Mouse (Mus musculus) midbrain, embryonic 10.5 days (tissue): ENCODE measurements at regions not wholly inside any gene's neighbourhood (a gene's known extent, or its start where the extent isn't known, plus 50 kb on each side); places are given as distances from the start of the nearest gene placed in this dataset.

ENCODE experiments used
- DNase-seq: peaks from one replicate; pipeline ENCODE4 v3.0.0-alpha.2; 2017; ENCODE audit warnings: low spot score
- H3K27ac ChIP-seq: fragments of 300-500 bp; sonication (generic); replicated peaks from 2 replicates; pipeline ENCODE4 v1.5.1; 2016; ENCODE audit warnings: mild to moderate bottlenecking
- H3K27me3 ChIP-seq: fragments of 300-500 bp; sonication (generic); 2 replicates; pipeline ENCODE4 v1.6.1; 2016; ENCODE audit warnings: low read depth, mild to moderate bottlenecking; ENCODE audit not compliant: poor library complexity, severe bottlenecking
- H3K36me3 ChIP-seq: fragments of 300-500 bp; sonication (generic); 2 replicates; pipeline ENCODE4 v1.6.1; 2016; ENCODE audit warnings: mild to moderate bottlenecking, moderate library complexity
- H3K4me1 ChIP-seq: fragments of 300-500 bp; sonication (generic); 2 replicates; pipeline ENCODE4 v1.6.1; 2016
- H3K4me3 ChIP-seq: fragments of 300-500 bp; sonication (generic); 2 replicates; pipeline ENCODE4 v1.5.1; 2016; ENCODE audit warnings: mild to moderate bottlenecking, moderate library complexity
- H3K9me3 ChIP-seq: fragments of 300-500 bp; sonication (generic); replicated peaks from 2 replicates; pipeline ENCODE4 v1.6.1; 2016; ENCODE audit warnings: mild to moderate bottlenecking
- WGBS: fragments of 180-500 bp; shearing (Covaris S2); methylation state at CpG from one replicate; pipeline ENCODE4 v1.1.7; 2016; 5-methylcytosine and 5-hydroxymethylcytosine counted together

- WGBS = 87% methylated on average over 4 of the region's 4 CpGs
- Histone ChIP-seq H3K4me1 (no peaks in the 10 kb centered on the region), H3K27ac (no peak overlapping the region), H3K27me3 (no peaks in the 10 kb centered on the region), H3K36me3 (no peaks in the 10 kb centered on the region), H3K4me3 (no peak overlapping the region), H3K9me3 (no peaks in the 10 kb centered on the region)
- DNase-seq = no peak
Observed at GRCm38 (mm10) chr13:106513669-106514068, 423.1 kb downstream of the Ipo11 start.

DNA sequence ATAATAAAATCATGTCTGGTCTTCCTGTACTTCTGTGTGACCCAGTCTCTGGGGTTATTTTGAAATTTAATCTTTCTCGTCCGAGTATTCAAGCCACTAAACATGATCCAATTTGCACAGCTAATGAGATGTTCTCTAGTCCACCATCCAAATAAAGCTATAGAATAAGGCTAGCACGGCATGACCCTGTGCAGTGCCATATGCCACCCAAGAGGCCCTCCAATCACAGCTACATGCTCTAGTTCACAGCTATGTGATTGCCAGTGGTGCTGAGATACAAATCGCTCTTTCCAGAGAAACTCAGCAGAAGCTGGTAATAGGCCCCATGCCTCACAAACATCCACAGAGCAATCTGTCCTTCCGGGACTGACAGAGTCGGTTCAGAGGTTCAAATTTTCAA lies 426.3 kb downstream of the Ipo11 start:
- H3K4me3 ChIP-seq = no peak overlapping the region
- no peak overlapping the region for H3K27ac ChIP-seq
- H3K9me3 ChIP-seq = no peaks in the 10 kb centered on the region
- H3K4me1 ChIP-seq = no peaks in the 10 kb centered on the region
- H3K27me3 ChIP-seq = no peaks in the 10 kb centered on the region
- 85% methylated on average over 6 of the region's 6 CpGs for WGBS
- H3K36me3 ChIP-seq = no peaks in the 10 kb centered on the region
- no peak for DNase-seq

- Histone ChIP-seq H3K36me3 (no peaks in the 10 kb centered on the region), H3K27ac (no peak overlapping the region), H3K9me3 (no peaks in the 10 kb centered on the region), H3K4me3 (no peak overlapping the region), H3K4me1 (no peaks in the 10 kb centered on the region), H3K27me3 (no peaks in the 10 kb centered on the region)
- no peak for DNase-seq
- 87% methylated on average over 6 of the region's 6 CpGs for WGBS
Observed at GRCm38 (mm10) chr13:106501273-106501672, 435.5 kb downstream of the Ipo11 start.

GRCm38 (mm10) chr13:106471264-106471663 lies 465.5 kb downstream of the Ipo11 start:
- H3K4me1 ChIP-seq = no peaks in the 10 kb centered on the region
- H3K9me3 ChIP-seq = no peaks in the 10 kb centered on the region
- no peaks in the 10 kb centered on the region for H3K36me3 ChIP-seq
- WGBS = 87% methylated on average over 4 of the region's 4 CpGs
- no peak overlapping the region for H3K27ac ChIP-seq
- H3K4me3 ChIP-seq = no peak overlapping the region
- no peak for DNase-seq
- no peaks in the 10 kb centered on the region for H3K27me3 ChIP-seq

GRCm38 (mm10) chr13:106454366-106454927 lies 482.3 kb downstream of the Ipo11 start:
- 90% methylated on average over 6 of the region's 6 CpGs for WGBS
- no peak for DNase-seq
- no peaks in the 10 kb centered on the region for H3K36me3 ChIP-seq
- no peaks in the 10 kb centered on the region for H3K9me3 ChIP-seq
- no peaks in the 10 kb centered on the region for H3K27me3 ChIP-seq
- no peak overlapping the region for H3K27ac ChIP-seq
- H3K4me1 ChIP-seq = no peaks in the 10 kb centered on the region
- no peak overlapping the region for H3K4me3 ChIP-seq

GRCm38 (mm10) chr13:106432165-106432564 lies 504.6 kb downstream of the Ipo11 start:
- Histone ChIP-seq H3K27me3 (no peaks in the 10 kb centered on the region), H3K9me3 (no peaks in the 10 kb centered on the region), H3K4me1 (no peaks in the 10 kb centered on the region), H3K27ac (no peak overlapping the region), H3K36me3 (no peaks in the 10 kb centered on the region), H3K4me3 (no peak overlapping the region)
- WGBS = 75% methylated on average over 3 of the region's 3 CpGs
- no peak for DNase-seq

DNA sequence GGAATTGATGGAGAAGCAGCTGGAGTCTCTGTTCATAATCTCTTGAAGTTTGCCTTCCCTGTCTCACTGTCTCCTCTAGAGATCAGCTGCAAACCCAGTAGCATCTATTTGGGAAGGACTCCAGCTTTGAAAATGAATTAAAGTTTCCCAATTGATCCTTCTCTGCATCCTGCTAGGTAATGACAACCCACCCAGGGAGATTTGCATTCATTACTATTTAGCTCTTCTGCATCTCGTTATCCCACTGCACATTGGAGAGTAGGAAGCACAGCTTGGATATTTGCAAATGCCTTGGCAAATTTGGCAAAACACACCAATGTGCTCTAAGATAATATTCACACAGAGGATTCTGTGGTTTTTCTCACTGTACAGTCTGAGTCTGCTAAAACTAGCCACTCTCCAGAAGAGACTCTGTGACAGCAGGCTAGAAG lies 530.1 kb downstream of the Ipo11 start:
- Histone ChIP-seq H3K4me1 (peaks cover 7% of the 10 kb centered on the region), H3K9me3 (no peaks in the 10 kb centered on the region), H3K36me3 (no peaks in the 10 kb centered on the region), H3K27ac (no peak overlapping the region), H3K4me3 (no peak overlapping the region), H3K27me3 (no peaks in the 10 kb centered on the region)
- 24% methylated on average over 1 of the region's 1 CpGs for WGBS
- DNase-seq = no peak

DNA sequence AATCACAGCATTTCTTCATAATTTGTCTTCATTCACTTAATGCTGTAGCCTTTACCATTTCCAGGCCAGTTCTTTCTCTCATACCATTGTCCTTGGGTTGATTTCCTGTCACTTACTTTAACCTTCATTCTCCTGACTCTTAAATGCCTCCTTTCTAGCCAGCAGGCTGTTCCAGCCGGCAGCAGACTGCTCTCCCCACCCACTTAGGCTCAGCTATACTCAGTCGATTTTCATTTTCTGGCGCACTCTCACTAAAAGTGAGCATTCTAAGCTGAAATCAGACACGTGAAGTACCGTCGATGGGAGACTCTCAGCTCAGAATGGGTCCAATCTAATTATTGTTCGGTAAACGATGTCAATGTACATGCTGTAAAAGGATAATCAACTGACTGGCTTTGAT lies 544.1 kb downstream of the Ipo11 start:
- Histone ChIP-seq H3K27me3 (no peaks in the 10 kb centered on the region), H3K9me3 (no peaks in the 10 kb centered on the region), H3K4me1 (no peaks in the 10 kb centered on the region), H3K36me3 (no peaks in the 10 kb centered on the region), H3K27ac (no peak overlapping the region), H3K4me3 (no peak overlapping the region)
- 90% methylated on average over 8 of the region's 8 CpGs for WGBS
- no peak for DNase-seq

GRCm38 (mm10) chr13:106388634-106389033 lies 548.1 kb downstream of the Ipo11 start:
- H3K4me1 ChIP-seq = no peaks in the 10 kb centered on the region
- no peak for DNase-seq
- no peak overlapping the region for H3K4me3 ChIP-seq
- H3K36me3 ChIP-seq = no peaks in the 10 kb centered on the region
- H3K27ac ChIP-seq = no peak overlapping the region
- H3K27me3 ChIP-seq = no peaks in the 10 kb centered on the region
- WGBS = 80% methylated on average over 4 of the region's 4 CpGs
- no peaks in the 10 kb centered on the region for H3K9me3 ChIP-seq

DNA sequence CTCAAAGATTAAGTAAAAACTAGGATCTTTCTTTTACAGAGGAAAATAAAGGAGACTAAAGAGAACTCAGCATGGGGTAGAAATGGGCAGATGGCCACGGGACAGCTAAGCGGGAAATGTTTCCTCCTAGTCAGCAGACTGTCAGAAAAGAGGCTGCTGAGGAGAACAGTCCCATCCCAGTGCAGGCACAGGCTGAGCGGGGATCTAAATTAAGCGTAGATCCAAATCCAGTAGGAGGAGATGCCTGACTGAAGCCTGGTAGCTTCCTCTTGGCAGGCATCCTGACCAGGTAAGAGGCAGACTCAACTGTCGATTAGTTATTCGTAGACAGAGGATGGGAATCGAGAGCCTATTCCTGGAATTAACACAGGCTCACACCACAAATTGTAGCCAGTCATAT lies 569.2 kb downstream of the Ipo11 start:
- DNase-seq = no peak
- no peaks in the 10 kb centered on the region for H3K36me3 ChIP-seq
- H3K27ac ChIP-seq = no peak overlapping the region
- H3K4me3 ChIP-seq = no peak overlapping the region
- no peaks in the 10 kb centered on the region for H3K4me1 ChIP-seq
- WGBS = 83% methylated on average over 7 of the region's 7 CpGs
- no peaks in the 10 kb centered on the region for H3K9me3 ChIP-seq
- no peaks in the 10 kb centered on the region for H3K27me3 ChIP-seq

- no peaks in the 10 kb centered on the region for H3K9me3 ChIP-seq
- DNase-seq = no peak
- H3K27ac ChIP-seq = no peak overlapping the region
- no peaks in the 10 kb centered on the region for H3K36me3 ChIP-seq
- H3K4me3 ChIP-seq = no peak overlapping the region
- no peaks in the 10 kb centered on the region for H3K4me1 ChIP-seq
- WGBS = 87% methylated on average over 4 of the region's 4 CpGs
- no peaks in the 10 kb centered on the region for H3K27me3 ChIP-seq
Observed at GRCm38 (mm10) chr13:106352614-106353409, 583.9 kb downstream of the Ipo11 start.

- Histone ChIP-seq H3K4me1 (no peaks in the 10 kb centered on the region), H3K9me3 (no peaks in the 10 kb centered on the region)
- no peak for DNase-seq
Observed at GRCm38 (mm10) chr13:106332025-106332424, 604.7 kb downstream of the Ipo11 start.

DNA sequence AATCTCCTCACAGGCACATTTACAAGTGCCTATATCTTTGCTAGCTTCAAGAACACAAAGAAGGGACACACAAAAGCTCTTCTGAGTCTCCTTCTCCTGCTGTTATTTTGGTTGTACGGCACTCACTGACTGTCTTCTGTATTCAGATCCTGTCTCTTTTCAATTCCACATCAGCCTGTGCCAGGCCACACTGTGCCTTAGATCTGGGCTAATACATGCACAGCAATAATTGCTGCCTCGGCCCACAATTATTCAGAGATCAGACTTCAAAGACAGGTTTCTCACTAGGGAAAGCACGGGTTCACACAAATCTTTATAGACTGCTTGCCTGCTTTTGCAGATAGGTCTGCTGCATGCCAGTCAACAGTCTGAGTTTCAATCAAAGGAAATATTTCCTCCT lies 617.8 kb downstream of the Ipo11 start:
- WGBS = 80% methylated on average over 3 of the region's 3 CpGs
- no peaks in the 10 kb centered on the region for H3K27me3 ChIP-seq
- no peaks in the 10 kb centered on the region for H3K4me1 ChIP-seq
- no peak for DNase-seq
- no peaks in the 10 kb centered on the region for H3K36me3 ChIP-seq
- no peak overlapping the region for H3K27ac ChIP-seq
- H3K4me3 ChIP-seq = no peak overlapping the region
- no peaks in the 10 kb centered on the region for H3K9me3 ChIP-seq

More at GRCm38 (mm10) chr13:106332025-106332424, 604.7 kb downstream of the Ipo11 start:
- Histone ChIP-seq H3K27me3 (no peaks in the 10 kb centered on the region), H3K36me3 (no peaks in the 10 kb centered on the region), H3K4me3 (no peak overlapping the region), H3K27ac (no peak overlapping the region)
